Mouse (Mus musculus) NIH3T3 (cell line): ENCODE data around the gene Epop.

Source experiments
- DNase-seq: peaks from one replicate; pipeline ENCODE4 v3.0.0-alpha.2; 2012; ENCODE audit warnings: low read depth

Gene Epop

DNA sequence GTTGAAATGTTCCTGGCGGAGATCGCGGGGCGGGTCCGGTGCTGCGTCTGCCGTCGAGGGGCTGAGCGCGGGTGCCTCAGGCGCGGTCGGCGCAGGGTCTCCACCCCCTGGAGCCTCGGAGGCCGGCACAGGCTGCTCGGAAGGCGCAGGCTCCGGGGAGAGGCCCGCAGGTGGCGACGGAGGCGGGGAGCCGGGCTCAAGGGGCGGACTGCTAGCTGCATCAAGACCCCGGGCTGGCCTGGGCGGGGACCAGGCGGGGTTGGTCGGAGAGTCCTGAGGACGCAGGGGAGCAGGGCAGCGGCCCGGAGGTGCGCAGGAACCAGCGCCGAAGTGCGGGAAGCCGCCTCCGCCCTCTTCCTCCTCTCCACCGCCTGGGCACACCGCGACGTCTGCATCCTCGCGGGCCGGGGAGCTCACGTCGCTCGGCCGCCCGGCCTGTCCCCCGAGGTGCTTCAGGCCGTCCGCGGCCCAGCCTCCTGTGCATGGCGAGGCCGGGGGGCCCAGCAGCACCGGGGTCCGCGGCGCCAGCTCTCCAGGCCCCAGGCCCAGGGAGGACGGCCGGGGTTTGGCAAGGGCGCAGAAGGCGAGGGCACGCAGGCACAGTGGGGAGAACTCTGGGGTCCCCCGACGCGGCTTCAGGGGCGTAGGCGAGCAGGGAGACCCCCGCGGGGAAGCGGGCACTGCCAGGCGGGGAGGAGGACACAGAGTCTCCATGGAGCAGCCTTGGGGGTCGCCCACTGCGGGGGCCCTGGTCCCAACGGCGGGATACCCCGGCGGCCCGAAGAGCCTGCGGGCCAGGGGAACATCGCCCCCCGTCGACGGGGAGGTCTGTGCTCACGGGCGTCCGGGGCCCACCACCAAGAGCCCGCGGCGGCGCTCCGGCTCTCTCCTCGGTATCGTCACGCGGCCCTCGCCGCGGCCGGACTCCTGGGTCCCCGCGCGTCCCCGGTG lies 659 bp downstream of the Epop start:
- DNase-seq = no peak

DNA sequence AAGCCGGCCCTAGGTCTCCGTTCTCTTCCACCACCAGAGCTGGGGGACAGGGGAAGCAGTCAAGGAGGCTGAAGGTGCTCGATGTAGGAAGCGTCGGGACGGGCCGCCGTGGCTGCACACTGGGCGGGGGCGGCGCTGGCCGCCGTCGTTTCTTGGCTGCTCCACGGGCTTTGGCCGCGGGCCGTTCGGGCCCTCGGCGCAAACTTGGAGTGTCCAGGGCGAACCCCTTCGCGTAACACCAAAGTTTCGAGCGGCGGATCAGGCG lies 1.3 kb downstream of the Epop start:
- DNase-seq = no peak

DNA sequence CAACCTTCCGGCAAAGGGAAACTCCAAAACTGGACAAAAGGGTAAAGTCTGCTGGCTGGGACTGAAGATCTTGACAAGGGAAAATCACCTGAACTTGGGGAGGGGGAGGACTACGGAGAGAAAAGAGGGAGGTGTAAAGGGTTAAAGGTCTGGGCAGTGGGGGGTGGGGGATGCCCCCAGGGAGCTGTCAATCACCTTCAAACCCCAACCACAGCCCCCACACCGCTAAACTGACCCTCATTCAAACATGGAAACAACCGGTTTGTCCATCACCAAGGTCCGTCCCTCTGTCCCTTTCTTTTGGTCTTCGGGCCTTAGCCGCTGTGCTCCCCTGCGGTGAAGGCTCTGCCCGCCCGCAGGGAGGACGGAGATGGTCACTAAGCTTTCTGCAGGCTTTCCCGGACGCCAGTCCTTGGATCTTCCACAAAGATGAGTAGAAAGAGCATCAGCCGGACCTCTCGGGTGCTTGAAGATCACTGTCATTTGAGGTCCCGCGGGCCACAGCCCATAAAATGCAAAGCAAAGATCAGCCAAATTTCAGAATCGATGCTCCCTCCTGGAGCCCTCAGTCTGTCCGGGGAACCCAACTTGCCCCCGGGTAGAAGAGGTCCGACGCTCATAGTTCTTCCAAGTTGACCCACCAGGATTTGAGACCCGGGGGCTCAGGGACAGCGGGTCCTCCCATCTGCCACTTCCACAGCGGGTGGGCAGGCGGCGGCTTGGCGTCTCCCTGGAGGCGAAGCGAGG lies 1.8 kb downstream of the Epop start:
- DNase-seq = no peak

DNA sequence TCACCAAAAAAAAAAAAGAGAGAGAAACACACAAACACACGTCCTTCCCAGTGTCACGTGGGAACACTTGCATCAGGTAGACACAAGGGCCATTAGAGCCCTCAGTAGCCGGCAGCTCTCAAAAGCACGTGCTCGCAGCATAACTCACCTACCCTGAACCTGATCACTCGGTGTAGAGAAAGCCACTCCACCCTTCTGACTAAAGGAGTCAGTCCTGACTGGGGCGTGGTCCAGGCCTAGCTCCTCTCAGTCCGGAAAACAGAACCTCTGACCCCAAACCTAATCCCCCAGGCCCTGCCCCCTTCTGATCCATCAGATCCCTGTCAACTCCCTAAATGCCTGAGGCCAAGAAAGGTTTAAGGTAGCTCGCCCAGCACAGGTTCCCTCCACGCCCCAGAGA lies 2.7 kb downstream of the Epop start:
- no peak for DNase-seq

DNA sequence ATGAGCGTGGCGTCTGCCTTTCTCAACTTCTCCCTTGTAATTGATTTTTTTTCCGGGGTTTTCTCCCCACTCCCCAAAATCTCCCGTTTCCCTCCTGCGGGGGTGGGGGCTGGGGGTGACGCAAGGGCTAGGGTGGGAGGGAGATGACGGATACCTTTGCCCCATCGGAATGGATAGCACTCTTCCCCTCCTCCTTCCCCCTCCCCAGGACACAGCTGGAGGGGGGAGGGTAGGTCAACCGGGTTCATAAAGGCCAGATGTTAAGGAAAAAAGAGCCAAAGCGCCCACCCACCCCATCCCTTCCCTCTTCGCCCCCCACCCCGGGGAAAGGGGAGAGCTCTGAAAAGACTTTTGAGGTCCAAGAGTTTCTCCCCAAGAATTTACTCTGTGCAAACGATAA lies 3.1 kb downstream of the Epop start:
- DNase-seq = no peak

- no peak for DNase-seq
These were observed 4.0 kb downstream of the Epop start for GRCm38 (mm10) chr11:97625551-97625950.

- DNase-seq = peak; percentile 39
These were observed 6.3 kb downstream of the Epop start for GRCm38 (mm10) chr11:97623166-97623565.

- peak; percentile 79 for DNase-seq
These were observed 7.1 kb downstream of the Epop start for GRCm38 (mm10) chr11:97622440-97622839.

GRCm38 (mm10) chr11:97619391-97619795 lies 10.1 kb downstream of the Epop start:
- peak; percentile 45 for DNase-seq

- no peak for DNase-seq
These were observed 11.1 kb downstream of the Epop start for GRCm38 (mm10) chr11:97618368-97618767.

GRCm38 (mm10) chr11:97615276-97615675 lies 14.2 kb downstream of the Epop start:
- DNase-seq = no peak

- DNase-seq = no peak
These were observed 18.4 kb downstream of the Epop start for GRCm38 (mm10) chr11:97611076-97611475.

DNA sequence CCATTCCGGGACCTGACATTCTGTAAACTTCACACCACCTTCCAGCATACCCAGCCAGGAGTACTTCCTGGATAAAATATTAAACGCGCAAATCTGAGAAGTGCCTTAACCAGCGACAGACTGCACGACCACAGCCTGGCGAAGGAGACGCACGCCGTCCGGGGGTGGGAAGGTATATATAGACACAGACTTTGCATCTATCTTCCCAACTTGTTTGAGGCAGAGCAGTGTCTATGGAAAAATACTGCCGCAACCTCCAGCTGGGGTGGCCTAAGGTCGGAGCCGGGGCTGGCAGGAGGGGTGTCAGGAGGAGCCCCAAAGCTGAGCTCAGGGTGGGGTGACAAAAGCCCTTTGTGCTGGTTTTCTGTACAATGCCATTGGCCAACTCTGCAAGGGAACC lies 19.8 kb downstream of the Epop start:
- DNase-seq = no peak

GRCm38 (mm10) chr11:97608933-97609332 lies 20.6 kb downstream of the Epop start:
- DNase-seq = no peak

DNA sequence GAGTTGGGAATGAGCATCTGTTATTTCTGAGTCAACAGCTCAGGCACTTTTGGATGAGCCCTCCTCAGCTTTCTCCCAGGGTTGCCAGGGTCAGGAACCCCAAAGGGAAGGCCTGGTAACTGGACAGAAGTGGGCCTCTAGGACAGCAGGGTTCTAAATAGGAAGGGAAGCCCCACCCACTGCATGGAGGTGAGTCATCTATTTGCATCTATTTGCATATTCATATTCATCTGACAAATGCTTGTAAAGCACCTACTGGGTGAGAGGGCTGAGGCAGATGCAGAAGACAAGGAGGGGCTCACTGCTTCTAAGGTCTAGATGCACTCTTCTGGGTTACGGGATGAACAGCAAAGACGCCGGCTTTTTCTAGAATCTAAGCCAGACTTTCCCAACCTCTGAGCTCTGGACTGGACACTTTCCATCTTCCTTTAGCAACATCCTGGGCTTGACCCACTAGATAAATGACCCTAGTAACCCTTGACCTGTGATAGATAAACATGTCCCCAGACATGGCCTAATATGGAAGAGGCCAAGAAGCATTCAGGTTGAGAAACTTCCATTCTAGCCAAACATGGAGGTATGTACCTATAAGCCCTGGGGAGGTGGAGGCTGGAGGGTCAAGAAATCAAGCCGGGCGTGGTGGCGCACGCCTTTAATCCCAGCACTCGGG lies 22.3 kb downstream of the Epop start:
- DNase-seq = no peak

GRCm38 (mm10) chr11:97603891-97604290 lies 25.6 kb downstream of the Epop start:
- DNase-seq = no peak

GRCm38 (mm10) chr11:97602223-97602622 lies 27.3 kb downstream of the Epop start:
- no peak for DNase-seq

DNA sequence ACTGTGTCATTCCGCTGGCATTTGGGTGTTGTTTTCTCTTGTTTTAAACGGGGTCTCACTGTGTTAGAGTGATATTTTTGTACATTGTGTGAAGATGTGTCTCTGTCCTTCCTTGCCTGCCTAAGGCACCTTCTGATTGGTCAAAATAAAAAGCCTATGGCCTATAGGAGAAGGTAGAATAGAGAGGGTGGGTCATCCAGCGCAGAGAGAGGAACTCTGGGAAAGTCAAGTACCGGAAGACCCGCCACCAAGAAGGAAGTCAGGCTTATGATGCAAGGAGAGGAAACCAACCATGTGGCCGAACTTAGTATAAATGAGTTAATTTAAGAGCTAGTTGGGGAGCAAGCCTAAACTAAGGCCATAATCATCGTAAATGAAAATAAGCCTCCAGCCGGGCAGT lies 30.4 kb downstream of the Epop start:
- DNase-seq = no peak

DNA sequence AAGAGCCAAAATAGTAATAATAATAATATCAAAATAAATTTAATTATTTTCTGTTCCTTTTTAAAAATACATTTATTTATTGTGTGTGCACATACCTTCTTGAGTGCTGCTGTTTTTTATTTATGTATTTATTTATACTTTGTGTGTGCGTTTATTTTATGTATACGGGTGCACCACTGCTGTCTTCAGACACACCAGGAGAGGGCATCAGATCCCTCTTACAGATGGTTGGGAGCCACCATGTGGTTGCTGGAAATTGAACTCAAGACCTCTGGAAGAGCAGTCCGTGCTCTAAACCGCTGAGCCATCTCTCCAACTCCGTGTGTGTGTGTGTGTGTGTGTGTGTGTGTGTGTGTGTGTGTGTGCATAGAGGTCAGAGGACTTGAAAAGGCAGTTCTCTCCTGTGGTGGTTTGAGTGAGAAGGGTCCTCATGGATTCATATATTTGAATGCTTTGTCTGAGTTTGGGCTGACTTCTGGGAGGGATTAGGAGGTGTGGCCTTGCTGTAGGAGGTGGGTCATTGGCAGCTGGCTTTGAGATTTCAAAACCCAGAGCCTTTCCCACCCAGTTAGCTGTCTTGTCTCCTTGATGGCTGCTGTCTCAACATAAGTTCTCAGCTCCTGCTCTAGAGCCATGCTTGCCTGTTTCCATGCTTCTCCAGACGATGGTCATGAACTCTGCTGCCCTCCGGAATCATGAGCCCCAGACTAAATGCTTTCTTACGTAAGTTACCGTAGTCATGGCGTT lies 31.4 kb downstream of the Epop start:
- DNase-seq = no peak

DNA sequence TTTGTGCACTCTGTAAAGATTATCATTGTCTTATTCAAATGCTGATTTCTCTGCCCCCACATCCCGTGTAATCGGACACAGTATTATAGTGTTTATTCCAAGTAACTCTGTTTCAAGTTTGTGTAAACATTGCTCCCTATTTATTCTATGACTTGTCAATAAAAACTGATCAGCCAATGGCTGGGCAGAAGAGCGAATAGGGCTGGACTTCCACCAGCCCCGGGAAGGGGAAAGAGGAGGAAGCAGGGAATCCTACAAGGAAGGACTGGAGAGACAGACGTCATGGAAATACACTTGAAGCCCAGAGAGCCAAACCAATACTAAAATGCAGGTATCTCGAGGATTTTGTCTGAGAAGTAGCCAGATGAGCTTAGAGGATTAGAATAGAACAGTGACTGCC lies 35.4 kb downstream of the Epop start:
- DNase-seq = peak; percentile 43

DNA sequence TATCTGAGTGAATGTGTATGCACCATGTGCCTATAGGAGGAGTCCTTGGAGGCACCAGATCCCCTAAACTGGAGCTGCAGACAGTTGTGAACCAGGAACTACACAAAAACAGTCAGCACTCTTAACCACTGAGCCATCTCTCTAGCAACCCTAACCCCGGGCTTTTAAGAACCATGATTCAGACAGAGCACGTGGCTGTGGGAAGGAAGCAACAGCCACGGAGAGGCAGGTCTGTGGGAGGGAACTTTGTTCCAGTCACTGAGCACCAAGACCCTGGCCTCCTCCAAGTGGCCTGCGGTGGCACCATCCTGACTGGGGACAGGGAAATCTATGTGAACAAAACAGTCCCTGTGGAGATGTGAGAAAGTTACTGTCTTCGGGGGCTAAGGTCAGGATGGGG lies 37.6 kb downstream of the Epop start:
- peak; percentile 16 for DNase-seq
